Mouse (Mus musculus): ENCODE data around the gene 9230113P08Rik. TPM values are rescaled to one million over a fixed set of nuclear protein-coding genes. Genes with fewer than 3 reads are reported as not detected.
"Not testable (repeated sequence)": the region's sequence is repeated elsewhere in the genome, so short reads cannot be mapped to it uniquely, and the experiment has no call there.

9230113P08Rik gene
- under 1 TPM in 1 of 2 experiments, not detected in 1; 0.22 TPM for total RNA-seq (2021)
- long read RNA-seq = 0 reads

DNA sequence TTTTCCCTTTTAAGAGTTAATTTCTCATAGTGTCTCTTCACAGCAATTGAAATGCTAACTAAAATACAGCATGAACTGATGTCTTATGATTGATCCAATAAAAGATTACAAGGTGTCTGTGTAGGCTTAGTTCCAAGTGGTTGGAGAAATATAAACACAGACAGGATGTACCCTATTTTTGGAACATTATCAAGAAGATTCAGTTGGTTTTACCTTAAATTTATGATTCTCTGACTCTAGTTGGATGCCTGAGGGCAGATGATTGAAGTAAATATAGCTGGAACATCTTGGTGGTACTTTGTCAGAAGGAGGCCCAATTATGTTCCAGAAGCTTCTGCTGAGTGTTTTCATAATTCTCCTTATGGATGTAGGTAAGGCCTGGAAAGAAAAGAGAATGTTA, at the start of gene 9230113P08Rik:
Gene 9230113P08Rik, plus strand, starts transcription at position 301 of the 400 bp plus-strand sequence.
- DNase-seq (ENCODE audit: low spot score in 2 of 2) = not testable (repeated sequence)

DNA sequence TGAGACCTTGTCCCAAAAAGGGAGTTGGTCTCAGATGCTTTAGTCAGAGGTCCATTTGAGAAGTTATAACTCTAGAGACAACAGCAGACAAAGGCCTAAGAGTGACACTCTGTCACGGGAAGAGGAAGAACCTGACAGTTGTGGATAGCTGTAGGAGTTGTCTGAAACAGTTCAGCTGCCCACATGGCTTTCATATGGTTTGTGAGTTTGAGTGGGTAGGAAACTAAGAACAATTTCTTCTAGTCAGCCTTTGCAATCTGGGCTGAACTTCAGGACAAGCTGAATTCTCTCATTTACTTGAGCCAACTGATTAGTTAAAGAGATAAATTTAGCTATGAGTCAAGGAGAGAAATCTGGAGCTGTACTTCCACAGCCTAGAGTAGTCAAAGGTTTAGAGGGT, 15.1 kb upstream of the 9230113P08Rik start:
- not testable (repeated sequence) for DNase-seq (ENCODE audit: low spot score in 2 of 2)

DNA sequence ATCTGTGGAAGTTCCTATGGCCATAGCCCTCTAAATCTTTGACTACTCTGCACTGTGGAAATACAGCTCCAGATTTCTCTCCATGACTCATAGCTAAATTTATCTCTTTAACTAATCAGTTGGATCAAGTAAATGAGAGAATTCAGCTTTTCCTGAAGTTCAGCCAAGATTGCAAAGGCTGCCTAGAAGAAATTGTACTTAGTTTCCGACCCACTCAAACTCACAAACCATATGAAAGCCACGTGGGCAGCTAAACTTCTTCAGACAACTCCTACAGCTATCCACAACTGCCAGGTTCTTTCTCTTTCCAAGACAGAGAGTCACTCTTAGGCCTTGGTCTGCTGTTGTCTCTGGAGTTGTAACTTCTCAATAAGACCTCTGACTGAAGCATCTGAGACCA, 3.7 kb upstream of the 9230113P08Rik start:
- DNase-seq (ENCODE audit: low spot score in 2 of 2) = no peak

DNA sequence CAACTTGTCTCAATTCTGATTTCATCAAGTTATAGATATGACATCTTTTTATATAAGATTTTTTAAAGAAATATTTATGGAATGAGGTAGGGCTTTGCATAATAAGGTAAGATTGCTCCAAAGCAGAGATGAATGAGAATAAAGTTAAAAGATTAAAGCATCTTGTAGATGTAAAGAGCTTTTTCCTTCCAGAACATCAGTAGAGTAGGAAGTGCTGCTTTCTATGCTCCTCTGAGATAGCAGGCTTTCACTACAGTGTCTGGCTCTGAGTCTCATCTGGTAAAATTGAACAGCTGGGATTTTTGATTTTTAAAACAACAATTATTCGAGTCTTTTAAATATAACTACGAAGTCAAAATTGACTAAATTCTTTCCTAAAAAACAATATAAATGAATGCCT, 22.6 kb downstream of the 9230113P08Rik start:
- DNase-seq (ENCODE audit: low spot score in 2 of 2) = no peak

Other genes starting within 250 kb of the 9230113P08Rik start
- gene Pate1, start 221.0 kb upstream of the 9230113P08Rik start, total RNA-seq (2021) = not detected
- not detected for gene Gm17677, start 167.4 kb upstream of the 9230113P08Rik start, total RNA-seq (2021)
- not detected for gene Gm17727, start 130.3 kb upstream of the 9230113P08Rik start, total RNA-seq (2021)
- gene Gm27235, start 118.3 kb upstream of the 9230113P08Rik start, total RNA-seq (2021) = not detected
- not detected for gene D730048I06Rik, start 118.3 kb upstream of the 9230113P08Rik start, total RNA-seq (2021)
- gene 9230110F15Rik, start 64.3 kb upstream of the 9230113P08Rik start, total RNA-seq (2021) = not detected
- gene Gm5916, start 220.4 kb downstream of the 9230113P08Rik start, total RNA-seq (2021) = not detected